Mouse (Mus musculus): ENCODE measurements around the gene Vmn1r86.
"Not testable (repeated sequence)": the region's sequence is repeated elsewhere in the genome, so short reads cannot be mapped to it uniquely, and the experiment has no call there.

The Vmn1r86 gene

GRCm38 (mm10) chr7:13119817-13120216 is at the start of gene Vmn1r86:
TSS of gene Vmn1r86 (minus strand) at chr7:13119917.
- DNase-seq (ENCODE audit: low read depth): no peak

- no peak for DNase-seq (ENCODE audit: low read depth)
These were observed 39.6 kb upstream of the Vmn1r86 start, which contains the start of gene Vmn1r88 for GRCm38 (mm10) chr7:13159268-13159667. TSS of gene Vmn1r88 (plus strand) at chr7:13159568.

GRCm38 (mm10) chr7:13140057-13140456 is 20.3 kb upstream of the Vmn1r86 start, which contains the start of gene Vmn1r87:
TSS of gene Vmn1r87 (minus strand) at chr7:13140157.
- DNase-seq (ENCODE audit: low read depth): no peak

GRCm38 (mm10) chr7:13137340-13137739 is 17.6 kb upstream of the Vmn1r86 start:
- DNase-seq (ENCODE audit: low read depth): no peak

- DNase-seq (ENCODE audit: low read depth): no peak
These were observed 12.1 kb upstream of the Vmn1r86 start for GRCm38 (mm10) chr7:13131856-13132255.

GRCm38 (mm10) chr7:13123554-13124153 is 3.9 kb upstream of the Vmn1r86 start:
- not testable (repeated sequence) for DNase-seq (ENCODE audit: low read depth)

GRCm38 (mm10) chr7:13095073-13095472 is 24.6 kb downstream of the Vmn1r86 start, which contains the start of gene Vmn1r85:
TSS of gene Vmn1r85 (minus strand) at chr7:13095173.
- DNase-seq (ENCODE audit: low read depth): no peak

GRCm38 (mm10) chr7:13072293-13072692 is 47.4 kb downstream of the Vmn1r86 start:
- no peak for DNase-seq (ENCODE audit: low read depth)

- DNase-seq (ENCODE audit: low read depth): not testable (repeated sequence)
These were observed 56.3 kb downstream of the Vmn1r86 start for GRCm38 (mm10) chr7:13063399-13063798.

- DNase-seq (ENCODE audit: low read depth): no peak
These were observed 60.2 kb downstream of the Vmn1r86 start for GRCm38 (mm10) chr7:13059536-13059935.

GRCm38 (mm10) chr7:13056913-13057700 is 62.6 kb downstream of the Vmn1r86 start:
- DNase-seq (ENCODE audit: low read depth): no peak

GRCm38 (mm10) chr7:13054287-13055010 is 65.3 kb downstream of the Vmn1r86 start, which contains the start of gene Mzf1:
TSS of gene Mzf1 (minus strand) at chr7:13054764.
- peak; percentile 86 for DNase-seq (ENCODE audit: low read depth)

- no peak for DNase-seq (ENCODE audit: low read depth)
These were observed 65.8 kb downstream of the Vmn1r86 start for GRCm38 (mm10) chr7:13053961-13054286.

GRCm38 (mm10) chr7:13053501-13053900 is 66.2 kb downstream of the Vmn1r86 start:
- no peak for DNase-seq (ENCODE audit: low read depth)

- DNase-seq (ENCODE audit: low read depth): no peak
These were observed 66.7 kb downstream of the Vmn1r86 start for GRCm38 (mm10) chr7:13053001-13053400.

Measured in c-Kit-positive CD71-negative TER-119-negative erythroid progenitor cells, embryonic 14.5 days (primary cell).